Mouse (Mus musculus): ENCODE data around the gene Ankrd2.

- TF ChIP-seq CTCF (IDR thresholded peaks at IDR 0.05; ENCODE audit: extremely low read depth, insufficient read depth, low read length) (no peak), POLR2A (IDR thresholded peaks at IDR 0.05; ENCODE audit: extremely low read depth, insufficient read depth, low read length) (no peak)
Observed at GRCm38 (mm10) chr19:42043988-42044387, 8.2 kb downstream of the Ankrd2 start.
